Mouse (Mus musculus) liver, adult (tissue): ENCODE data around the gene Nt5dc3.

Experiments
- GATA4 ChIP-seq: IDR thresholded peaks from 2 replicates; pipeline ENCODE4 v1.6.1; 2014; ENCODE audit warnings: mild to moderate bottlenecking, low read length; ENCODE audit not compliant: insufficient replicate concordance

Nt5dc3 gene

DNA sequence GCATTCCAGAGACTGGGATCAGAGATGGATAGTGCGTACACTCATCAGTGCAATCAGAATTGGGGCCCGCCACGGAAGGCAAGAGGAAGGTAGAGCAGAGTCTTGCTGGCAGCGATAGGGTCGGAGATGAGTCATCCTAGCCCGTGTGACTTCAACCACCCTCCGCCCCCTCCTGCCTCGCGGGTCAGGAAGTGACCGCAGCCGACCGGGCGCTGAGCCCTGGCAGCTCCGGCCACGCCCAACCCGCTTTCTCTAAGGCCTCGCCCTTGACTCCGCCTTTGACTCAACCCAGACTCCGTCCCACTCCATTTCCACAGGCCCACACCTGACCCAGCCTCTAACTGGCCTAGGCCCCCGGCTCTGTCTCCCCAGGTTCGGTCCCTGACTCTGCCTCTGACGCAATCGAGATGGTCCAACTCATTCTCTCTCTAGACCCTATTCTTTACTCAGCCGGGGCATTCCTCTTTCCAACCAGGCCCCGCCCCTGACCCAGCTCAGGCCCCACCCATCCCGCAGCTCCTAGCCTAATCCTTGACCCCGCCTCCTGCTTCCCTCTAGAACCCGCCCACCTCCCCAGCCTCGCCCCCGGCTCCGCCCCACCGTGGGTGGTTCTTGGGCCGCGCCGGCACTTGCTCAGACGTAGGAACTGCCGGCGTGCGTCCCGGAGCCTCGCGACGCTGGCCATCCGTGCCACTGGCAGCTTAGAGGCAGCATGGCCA, at the start of gene Nt5dc3:
TSS of gene Nt5dc3 (plus strand) at position 608 of the 719 bp plus-strand sequence.
- no peak for TF ChIP-seq GATA4

DNA sequence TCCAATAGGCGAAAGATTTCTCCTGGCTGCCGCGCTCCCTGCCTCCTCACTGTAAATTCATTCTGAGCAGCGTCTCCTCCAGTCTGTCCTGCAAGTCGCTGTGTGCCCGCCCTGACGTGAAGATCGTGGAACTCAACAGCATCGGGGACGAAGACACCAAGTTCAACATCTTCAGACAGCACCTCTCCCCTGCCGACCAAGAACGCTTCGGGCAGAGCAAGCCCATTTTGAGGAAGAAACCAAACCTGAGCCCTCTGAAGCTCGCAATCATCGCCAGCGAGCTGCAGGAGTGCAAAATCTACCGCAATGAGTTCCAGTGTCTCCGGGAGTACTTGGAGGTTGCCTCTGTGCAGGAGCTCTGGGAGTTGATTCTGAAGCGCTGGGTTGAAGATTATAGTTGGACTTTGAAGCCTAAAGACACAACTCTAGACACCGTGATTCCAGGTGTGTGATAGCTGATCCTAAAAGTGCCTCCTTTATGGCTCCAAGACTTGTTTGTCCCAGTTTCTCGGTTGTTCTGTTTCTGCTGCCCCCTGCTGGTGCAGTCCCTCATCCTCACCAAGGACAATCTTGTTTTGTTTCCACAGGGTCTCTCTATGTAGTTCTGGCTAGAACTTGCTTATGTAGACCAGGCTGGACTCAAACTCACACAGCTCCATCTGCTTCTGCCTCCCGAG, 47.8 kb upstream of the Nt5dc3 start:
- no peak for TF ChIP-seq GATA4

DNA sequence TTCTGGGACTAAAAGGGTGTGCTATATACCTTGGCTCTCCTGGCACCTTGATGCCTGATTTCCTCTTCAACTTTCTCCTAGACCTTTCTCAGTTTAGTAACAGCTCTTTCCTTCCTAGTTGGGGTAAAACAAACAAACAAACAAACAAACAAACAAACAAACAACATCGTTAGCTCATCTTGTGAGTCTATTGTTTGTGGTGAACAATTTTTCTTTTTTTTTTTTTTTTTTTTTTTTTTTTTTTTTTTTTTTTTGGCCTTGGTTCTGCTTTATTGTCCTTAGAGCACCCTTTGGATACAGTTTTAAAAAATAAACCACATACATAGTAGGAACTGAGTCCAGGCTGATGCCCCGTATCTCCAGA, 47.3 kb upstream of the Nt5dc3 start:
- TF ChIP-seq GATA4 = no peak

DNA sequence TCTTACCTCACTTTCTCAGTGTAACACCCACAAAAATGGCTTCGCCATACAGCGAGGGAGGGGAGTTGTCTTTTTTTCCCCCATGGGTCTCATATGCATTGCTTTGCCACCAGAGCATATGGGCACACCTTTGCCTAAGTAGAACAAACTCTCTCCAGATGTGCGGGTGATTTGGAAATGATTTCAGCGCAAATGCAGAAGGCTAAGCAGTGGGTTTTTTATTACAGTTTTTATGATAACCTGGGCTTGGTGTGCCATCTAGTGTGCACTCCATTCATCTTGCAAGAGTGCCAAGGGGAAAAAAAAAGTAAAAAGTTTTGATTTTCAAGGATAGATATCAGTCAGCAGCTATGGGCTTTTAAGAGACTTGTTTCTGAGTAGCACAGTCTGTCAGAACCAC, 43.8 kb upstream of the Nt5dc3 start:
- TF ChIP-seq GATA4 = no peak

DNA sequence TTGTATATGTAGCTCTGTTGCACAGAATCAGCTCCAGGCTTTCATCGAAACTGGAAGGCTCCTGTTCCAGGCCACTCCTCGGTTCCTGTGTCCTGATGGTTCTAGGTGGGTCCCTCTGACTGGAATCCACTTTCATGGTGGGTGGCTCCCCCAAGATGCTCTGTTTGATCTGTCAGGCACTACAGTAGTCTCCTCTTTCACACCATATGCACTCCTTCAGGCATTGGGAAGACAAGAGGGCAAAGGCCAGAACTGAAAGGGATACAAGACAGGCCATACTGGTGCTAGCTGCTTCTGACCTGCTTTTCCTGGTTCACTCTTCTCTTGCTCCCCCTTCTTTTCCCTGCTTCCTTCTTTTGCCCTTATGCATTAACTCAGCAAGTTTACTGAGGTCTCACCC, 35.9 kb upstream of the Nt5dc3 start:
- TF ChIP-seq GATA4 = no peak

DNA sequence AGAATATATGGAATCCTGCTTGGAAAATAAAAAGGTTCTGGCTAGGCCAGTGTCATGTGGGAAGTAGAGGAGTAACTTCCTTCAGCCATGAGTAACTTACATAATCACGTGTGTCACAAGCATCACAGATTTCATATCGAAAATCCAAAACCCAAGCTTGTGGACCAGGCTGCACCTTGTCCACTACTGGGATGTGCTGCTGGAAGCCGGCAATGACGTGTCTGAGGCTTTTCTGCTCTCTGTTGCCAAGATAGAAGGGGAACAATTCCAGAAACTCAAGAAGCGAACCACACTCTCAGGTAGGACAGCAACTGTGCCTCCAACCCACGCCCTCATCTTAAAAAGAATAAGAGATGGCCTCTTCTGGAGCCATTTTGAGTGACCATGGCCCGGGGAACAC, 34.5 kb upstream of the Nt5dc3 start:
- TF ChIP-seq GATA4 = no peak

DNA sequence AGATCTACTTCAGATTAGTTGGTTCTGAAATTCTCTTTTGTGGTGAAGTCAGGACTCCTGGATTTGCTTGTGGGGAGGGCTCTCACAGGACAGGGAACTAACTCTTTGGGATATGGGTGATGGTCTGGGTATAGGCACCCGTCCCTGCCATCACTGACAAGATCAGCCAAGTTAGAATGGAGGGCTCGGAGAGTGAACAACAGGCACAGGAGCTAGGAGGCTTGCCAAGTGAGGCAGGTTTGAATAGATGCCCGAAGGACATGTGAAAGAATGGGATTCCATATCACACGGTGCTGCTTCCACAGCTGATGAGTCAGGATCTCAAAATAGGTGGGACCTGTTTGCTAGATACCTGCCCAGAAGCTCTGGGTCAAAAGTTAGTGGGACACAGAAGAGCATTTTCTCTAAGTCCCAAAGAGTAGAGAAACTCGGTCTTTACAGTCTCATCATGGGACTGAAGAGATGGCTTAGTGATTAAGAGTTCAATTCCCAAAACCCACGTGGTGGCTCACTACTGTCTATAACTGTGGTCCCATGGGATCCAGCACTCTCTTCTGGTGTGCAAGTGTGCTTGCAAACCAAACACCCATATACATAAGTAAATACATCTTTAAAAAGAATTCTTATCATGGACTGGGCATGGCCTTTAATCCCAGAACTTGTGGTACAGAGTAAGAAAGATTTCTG, 22.8 kb upstream of the Nt5dc3 start:
- no peak for TF ChIP-seq GATA4

DNA sequence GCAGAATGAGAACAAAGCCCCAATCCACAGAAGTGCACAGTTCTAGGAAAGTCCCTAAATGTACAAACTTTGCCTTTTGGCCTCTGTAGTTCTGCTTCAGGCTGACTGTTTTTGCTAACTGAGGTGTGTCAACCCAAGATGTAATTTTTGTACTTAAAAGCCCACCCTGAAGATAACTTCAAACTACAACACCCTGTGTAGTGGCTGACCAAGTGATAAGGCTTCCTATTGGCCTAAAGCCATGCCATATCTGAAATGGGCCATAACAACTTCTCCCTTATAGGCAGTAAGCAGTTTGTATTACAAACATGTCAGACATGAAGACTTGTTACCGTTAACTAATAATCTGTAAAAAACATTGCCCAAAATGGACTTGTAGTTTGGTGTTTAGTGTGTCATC, 21.1 kb upstream of the Nt5dc3 start:
- no peak for TF ChIP-seq GATA4

DNA sequence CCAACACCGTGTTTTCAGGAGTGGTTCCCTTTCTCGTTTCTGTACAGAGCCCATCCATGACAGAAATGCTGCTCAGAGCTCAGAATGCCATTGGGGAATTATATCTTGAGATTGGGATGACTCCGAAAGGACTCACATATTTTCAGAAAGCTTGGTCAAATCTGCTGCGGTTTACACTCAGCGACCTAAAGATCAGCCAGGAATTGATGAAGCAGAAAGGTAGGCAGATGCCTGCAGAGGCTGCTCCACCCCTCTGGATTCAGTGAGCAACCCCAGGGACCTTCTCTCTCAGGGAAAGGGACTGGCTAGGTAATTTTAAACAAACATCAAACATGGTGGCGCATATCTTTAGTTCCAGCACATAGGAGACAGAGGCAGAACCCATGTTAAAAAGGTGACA, 20.6 kb upstream of the Nt5dc3 start:
- no peak for TF ChIP-seq GATA4

DNA sequence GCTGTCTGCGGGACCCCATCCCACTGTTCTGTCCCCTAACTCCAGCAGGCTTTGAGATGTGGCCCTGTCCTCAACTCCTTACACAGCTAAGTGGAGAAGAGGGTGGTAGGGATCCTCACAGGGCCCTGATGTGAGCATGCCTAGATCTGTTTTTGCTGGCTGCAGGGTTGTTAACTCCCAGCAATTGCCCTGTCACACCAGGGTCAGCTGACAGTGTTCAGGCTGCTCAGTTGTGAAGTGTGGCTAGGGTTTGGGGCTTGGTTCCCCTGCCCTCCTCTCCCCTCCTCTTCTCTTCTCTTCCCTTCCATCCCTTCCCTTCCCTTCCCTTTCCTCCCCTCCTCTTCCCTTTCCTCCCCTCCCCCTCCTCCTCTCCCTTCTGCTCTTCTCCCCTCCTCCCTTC, 17.6 kb upstream of the Nt5dc3 start:
- TF ChIP-seq GATA4 = no peak

DNA sequence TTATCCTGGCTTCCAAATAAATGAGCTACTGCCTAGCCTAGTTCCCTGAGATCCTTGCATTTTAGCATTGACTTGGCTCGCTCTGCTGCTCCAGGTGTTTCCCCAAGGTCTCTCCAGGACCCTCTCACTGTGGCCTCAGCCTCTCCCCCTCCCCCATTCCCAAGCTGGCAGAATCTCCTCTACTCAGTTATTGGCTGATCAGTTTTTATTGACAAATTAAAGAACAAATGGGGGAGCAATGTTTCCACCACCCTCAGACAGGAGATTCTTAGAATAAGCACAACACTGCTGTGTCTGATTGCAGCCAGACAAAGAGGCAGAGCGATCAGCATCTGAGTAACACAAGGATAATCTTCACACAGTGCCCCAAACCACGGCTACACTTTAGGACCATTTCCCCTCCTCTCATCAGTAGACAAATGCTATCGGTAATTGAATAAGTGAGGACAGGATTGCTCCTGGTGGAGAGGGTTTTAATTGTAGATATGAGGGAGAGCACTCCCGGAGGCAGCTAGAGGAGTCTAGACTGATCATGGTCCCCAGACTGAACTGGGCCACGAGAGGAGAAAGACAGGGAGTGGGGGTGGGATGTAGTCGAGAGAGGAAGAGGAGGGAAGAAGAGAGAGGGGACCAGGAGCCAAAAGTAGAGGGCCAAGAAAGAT, 17.0 kb upstream of the Nt5dc3 start:
- TF ChIP-seq GATA4 = no peak

DNA sequence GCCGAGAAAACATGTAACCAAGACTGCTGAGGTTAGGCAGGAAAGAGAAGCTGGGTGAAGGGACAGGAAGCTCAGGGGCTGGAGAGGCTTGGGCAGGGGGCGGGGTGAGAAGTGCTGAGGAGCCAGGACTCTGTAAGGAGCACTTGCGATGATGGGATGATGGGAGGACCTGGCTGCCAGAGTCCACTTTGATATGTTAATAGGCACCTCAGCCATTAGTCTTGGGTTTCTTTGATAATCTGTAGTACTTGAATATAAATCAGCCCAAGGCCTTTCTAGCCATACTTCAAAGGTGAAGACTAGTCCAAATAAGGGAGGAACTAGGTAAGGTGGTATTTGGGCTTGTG, 16.4 kb upstream of the Nt5dc3 start:
- TF ChIP-seq GATA4 = no peak

DNA sequence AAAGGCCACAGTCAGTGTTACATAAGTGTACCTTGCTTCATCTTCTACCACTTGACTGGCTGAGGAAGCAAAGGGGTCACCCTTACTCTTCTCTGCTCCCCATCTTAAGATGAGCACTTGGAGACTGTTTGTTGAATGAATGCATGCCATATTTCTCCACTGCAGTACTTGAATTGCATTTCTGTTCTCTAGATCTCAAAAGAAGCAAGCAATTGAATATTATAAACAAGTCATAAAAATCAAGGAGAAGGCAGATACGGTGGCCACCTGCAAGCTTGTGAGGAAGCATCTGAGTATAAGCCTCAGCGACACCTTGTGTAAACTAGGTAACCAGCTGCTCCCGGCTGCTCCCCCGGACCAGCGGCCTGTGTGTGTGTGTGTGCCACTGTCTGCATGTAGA, 15.1 kb upstream of the Nt5dc3 start, which contains the start of gene Gm49358:
TSS of gene Gm49358 (plus strand) at position 301 of the 400 bp plus-strand sequence.
- no peak for TF ChIP-seq GATA4

DNA sequence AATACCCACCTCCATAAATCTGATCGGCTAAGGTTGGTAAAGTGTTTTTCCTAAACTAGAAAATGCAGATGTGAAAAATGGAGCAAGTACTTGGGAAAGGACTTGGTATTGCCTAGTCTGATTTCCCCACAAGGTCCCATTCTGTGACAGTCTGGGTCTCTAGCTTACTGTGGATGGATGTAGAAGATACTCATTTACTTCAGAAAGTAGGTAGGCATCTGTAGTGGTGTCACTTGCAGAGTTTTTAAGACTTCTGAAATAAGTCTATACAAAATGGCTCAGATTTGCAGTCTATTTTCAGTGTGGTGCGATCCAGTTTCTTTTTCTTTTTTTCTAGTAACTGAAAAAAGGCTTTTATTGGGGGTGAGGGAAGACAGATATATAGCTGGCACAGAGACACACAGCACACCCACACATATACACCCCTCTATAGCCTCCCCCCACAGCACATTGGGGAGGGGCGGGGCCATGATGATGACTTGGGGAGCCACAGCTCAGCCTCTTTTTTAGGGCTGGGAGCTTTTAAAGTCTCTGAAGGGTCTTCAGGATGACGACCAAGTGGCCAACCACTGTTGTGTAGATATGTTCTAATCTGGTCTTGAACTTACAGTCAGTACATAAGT, 13.3 kb upstream of the Nt5dc3 start:
- TF ChIP-seq GATA4 = no peak

DNA sequence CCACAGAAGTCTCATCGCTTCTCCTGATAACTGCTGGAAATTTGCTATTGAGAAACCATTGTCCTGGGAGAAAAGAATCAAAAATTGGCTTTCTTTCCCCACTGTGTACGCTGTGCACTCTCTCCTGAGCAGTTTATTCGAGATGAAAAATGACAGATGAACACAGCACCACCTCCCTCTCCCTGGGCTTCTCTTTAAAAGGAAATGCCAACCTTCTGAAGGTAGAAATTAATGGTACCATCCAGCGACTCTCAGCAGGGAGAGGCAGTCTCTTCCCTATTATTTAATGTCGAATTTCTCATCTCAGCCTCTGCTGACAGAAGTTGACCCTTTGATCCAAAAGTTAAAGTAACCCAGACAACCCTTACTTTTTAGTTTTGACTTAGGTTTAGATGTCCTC, 9.6 kb upstream of the Nt5dc3 start:
- no peak for TF ChIP-seq GATA4

DNA sequence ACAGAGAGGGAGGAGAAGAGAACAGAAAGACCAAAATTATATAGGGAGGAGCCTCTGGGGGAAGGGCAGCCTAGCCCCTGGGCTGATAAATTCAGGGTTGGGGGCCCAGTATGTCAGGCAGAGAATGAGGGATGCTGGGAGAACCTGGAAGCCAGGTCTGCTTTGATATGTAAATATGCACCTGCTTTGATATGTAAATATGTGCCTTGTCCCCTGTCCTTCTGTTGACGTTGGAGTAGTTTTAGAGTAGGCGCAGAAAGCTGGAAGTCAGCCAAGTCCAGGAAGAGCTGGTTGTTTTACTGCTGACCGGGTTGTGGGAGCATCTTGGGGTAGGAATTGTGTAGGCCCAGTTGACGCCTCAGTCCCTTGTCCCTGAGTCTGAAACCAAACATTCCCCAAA, 9.0 kb upstream of the Nt5dc3 start:
- TF ChIP-seq GATA4 = no peak

DNA sequence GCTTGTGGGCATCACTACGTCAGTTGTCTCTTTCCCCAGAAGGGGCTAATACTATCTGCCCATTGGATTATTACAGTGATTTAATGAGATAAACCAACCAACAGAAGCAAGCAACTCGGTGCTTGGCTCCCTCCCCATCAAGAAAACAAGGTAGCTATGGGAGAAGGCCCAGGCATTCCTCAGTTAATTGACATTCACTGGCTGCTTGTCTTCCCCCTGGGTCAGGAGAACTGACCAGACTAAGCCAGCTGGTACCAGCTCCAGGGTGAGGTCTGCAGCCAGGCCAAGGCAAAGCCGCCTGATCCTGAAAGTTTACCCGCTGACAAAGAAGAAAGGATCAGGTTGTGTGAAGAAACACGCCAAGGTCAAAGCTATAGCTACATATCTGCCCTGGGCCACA, 7.1 kb upstream of the Nt5dc3 start:
- TF ChIP-seq GATA4 = no peak
